Mouse (Mus musculus) lung, postnatal 0 days (tissue): ENCODE measurements at regions not wholly inside any gene's neighbourhood (a gene's known extent, or its start where the extent isn't known, plus 50 kb on each side); places are given as distances from the start of the nearest gene placed in this dataset.

Source experiments
- ATAC-seq: fragments of 200-750 bp; cut with Nextera tagmentation; 2 replicates; pipeline ENCODE4 v1.8.0; 2017; ENCODE audit warnings: moderate library complexity
- DNase-seq: peaks from one replicate; pipeline ENCODE4 v3.0.0-alpha.2; 2016; ENCODE audit warnings: low spot score
- H3K27ac ChIP-seq: fragments of 300-500 bp; sonication (generic); 2 replicates; pipeline ENCODE4 v1.5.1; 2014; ENCODE audit warnings: antibody characterized with exemption, mild to moderate bottlenecking, low read length, mixed read lengths
- H3K27me3 ChIP-seq: fragments of 300-500 bp; sonication (generic); replicated peaks from 2 replicates; pipeline ENCODE4 v1.6.1; 2014; ENCODE audit warnings: low read length, mixed read lengths; ENCODE audit not compliant: insufficient read depth
- H3K36me3 ChIP-seq: fragments of 300-500 bp; sonication (generic); 2 replicates; pipeline ENCODE4 v1.6.1; 2014; ENCODE audit warnings: low read length, mixed read lengths; ENCODE audit not compliant: insufficient read depth
- H3K4me1 ChIP-seq: fragments of 300-500 bp; sonication (generic); 2 replicates; pipeline ENCODE4 v1.6.1; 2014; ENCODE audit warnings: antibody characterized with exemption, low read depth, low read length, mixed read lengths; ENCODE audit not compliant: insufficient read depth
- H3K4me2 ChIP-seq: fragments of 300-500 bp; sonication (generic); replicated peaks from 2 replicates; pipeline ENCODE4 v1.6.1; 2014; ENCODE audit warnings: low read depth, mild to moderate bottlenecking, low read length, moderate library complexity, mixed read lengths
- H3K4me3 ChIP-seq: fragments of 300-500 bp; sonication (generic); 2 replicates; pipeline ENCODE4 v1.5.1; 2014; ENCODE audit warnings: low read depth, low read length
- H3K9ac ChIP-seq: fragments of 300-500 bp; sonication (generic); replicated peaks from 2 replicates; pipeline ENCODE4 v1.6.1; 2014; ENCODE audit warnings: low read depth, mild to moderate bottlenecking
- H3K9me3 ChIP-seq: fragments of 300-500 bp; sonication (generic); 2 replicates; pipeline ENCODE4 v1.6.1; 2016; ENCODE audit warnings: low read length, mixed read lengths
- CTCF ChIP-seq: IDR thresholded peaks from 2 replicates; pipeline ENCODE4 v1.5.1; 2016; ENCODE audit warnings: antibody characterized with exemption, mild to moderate bottlenecking
- EP300 ChIP-seq: IDR thresholded peaks from 2 replicates; pipeline ENCODE4 v1.6.1; 2016; ENCODE audit warnings: antibody characterized with exemption, mild to moderate bottlenecking, control low read depth
- WGBS: fragments of 180-500 bp; shearing (Covaris S2); extraction: QIAGEN DNeasy Blood & Tissue Kit; methylation state at CpG from one replicate; pipeline ENCODE4 v1.1.7; 2014; 5-methylcytosine and 5-hydroxymethylcytosine counted together

- H3K4me2 ChIP-seq: no peak overlapping the region
- 79% methylated on average over 14 of the region's 15 CpGs for WGBS
- no peaks in the 10 kb centered on the region for H3K9me3 ChIP-seq
- no peaks in the 10 kb centered on the region for H3K4me1 ChIP-seq
- no peaks in the 10 kb centered on the region for H3K27me3 ChIP-seq
- ATAC-seq (no peak), DNase-seq (no peak)
- TF ChIP-seq CTCF (no peak), EP300 (no peak)
- H3K27ac ChIP-seq: no peak overlapping the region
- H3K4me3 ChIP-seq: no peak overlapping the region
- no peaks in the 10 kb centered on the region for H3K36me3 ChIP-seq
- H3K9ac ChIP-seq: no peak overlapping the region
These were observed 88.6 kb downstream of the Inhba start for GRCm38 (mm10) chr13:16100253-16100652.

DNA sequence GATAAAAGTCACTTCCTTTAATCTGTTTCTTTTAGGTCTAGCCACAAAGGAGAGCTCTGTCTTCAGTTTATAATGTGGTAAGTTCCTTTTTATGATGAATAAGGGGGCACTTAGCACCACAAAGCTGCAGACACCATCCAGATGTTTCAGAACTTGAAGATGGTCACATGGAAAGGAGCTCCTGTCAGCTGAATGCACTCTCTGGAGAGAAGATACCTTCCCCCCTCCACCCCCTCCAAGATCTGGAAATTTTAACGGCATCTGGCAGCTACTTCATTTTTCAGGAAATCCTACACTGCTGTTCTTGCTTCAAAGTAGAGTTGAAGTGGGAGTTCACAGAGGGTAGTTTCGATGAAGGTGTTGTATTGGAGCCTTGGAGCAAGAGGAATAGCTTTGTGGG lies 103.2 kb downstream of the Inhba start:
- no peaks in the 10 kb centered on the region for H3K27me3 ChIP-seq
- ATAC-seq (no peak), DNase-seq (no peak)
- H3K4me1 ChIP-seq: no peaks in the 10 kb centered on the region
- H3K4me2 ChIP-seq: no peak overlapping the region
- no peak overlapping the region for H3K4me3 ChIP-seq
- TF ChIP-seq EP300 (no peak), CTCF (no peak)
- no peak overlapping the region for H3K27ac ChIP-seq
- H3K9me3 ChIP-seq: no peaks in the 10 kb centered on the region
- WGBS: 48% methylated on average over 2 of the region's 2 CpGs
- H3K36me3 ChIP-seq: no peaks in the 10 kb centered on the region
- no peak overlapping the region for H3K9ac ChIP-seq

DNA sequence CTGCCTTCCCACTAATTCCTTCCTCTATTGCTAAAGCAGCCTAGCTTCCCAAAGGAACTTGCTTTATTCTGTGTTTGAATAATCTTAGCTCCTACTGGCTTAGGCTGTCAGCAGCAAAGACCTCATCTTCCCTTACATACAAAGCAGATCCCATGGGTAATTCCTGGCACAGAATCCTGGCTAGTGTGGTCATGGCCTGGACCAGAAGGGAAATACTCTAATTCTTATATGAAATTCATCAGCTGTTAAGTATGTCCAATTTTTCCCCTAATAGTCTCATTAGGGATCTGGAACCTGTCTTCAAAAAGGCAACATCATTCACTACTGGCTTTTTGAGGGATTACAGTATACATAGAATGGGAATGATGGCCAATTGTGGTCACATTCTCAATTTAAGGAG lies 135.0 kb downstream of the Inhba start:
- H3K4me2 ChIP-seq: no peak overlapping the region
- H3K27me3 ChIP-seq: no peaks in the 10 kb centered on the region
- TF ChIP-seq EP300 (no peak), CTCF (no peak)
- no peak for ATAC-seq
- no peaks in the 10 kb centered on the region for H3K36me3 ChIP-seq
- no peak overlapping the region for H3K27ac ChIP-seq
- no peaks in the 10 kb centered on the region for H3K4me1 ChIP-seq
- H3K9me3 ChIP-seq: no peaks in the 10 kb centered on the region
- no peak for DNase-seq
- H3K4me3 ChIP-seq: no peak overlapping the region
- H3K9ac ChIP-seq: no peak overlapping the region

GRCm38 (mm10) chr13:16154926-16155325 lies 143.3 kb downstream of the Inhba start:
- H3K9ac ChIP-seq: no peak overlapping the region
- no peak overlapping the region for H3K4me2 ChIP-seq
- no peaks in the 10 kb centered on the region for H3K9me3 ChIP-seq
- H3K4me3 ChIP-seq: no peak overlapping the region
- TF ChIP-seq EP300: no peak
- TF ChIP-seq CTCF: no peak
- H3K27me3 ChIP-seq: no peaks in the 10 kb centered on the region
- no peak overlapping the region for H3K27ac ChIP-seq
- DNase-seq (no peak), ATAC-seq (no peak)
- no peaks in the 10 kb centered on the region for H3K36me3 ChIP-seq
- no peaks in the 10 kb centered on the region for H3K4me1 ChIP-seq
- 88% methylated on average over 1 of the region's 1 CpGs for WGBS

- Histone ChIP-seq H3K4me3 (no peak overlapping the region), H3K4me1 (no peaks in the 10 kb centered on the region), H3K9me3 (no peaks in the 10 kb centered on the region), H3K27ac (no peak overlapping the region), H3K4me2 (no peak overlapping the region), H3K9ac (no peak overlapping the region), H3K36me3 (no peaks in the 10 kb centered on the region), H3K27me3 (no peaks in the 10 kb centered on the region)
- WGBS: 56% methylated on average over 5 of the region's 5 CpGs
- ATAC-seq (no peak), DNase-seq (no peak)
- no peak for TF ChIP-seq CTCF
- TF ChIP-seq EP300: no peak
These were observed 153.7 kb downstream of the Inhba start for GRCm38 (mm10) chr13:16165204-16165894.

GRCm38 (mm10) chr13:16196692-16197091 lies 185.0 kb downstream of the Inhba start:
- Histone ChIP-seq H3K4me1 (no peaks in the 10 kb centered on the region), H3K4me3 (no peak overlapping the region), H3K27me3 (no peaks in the 10 kb centered on the region), H3K9me3 (no peaks in the 10 kb centered on the region), H3K9ac (no peak overlapping the region), H3K4me2 (no peak overlapping the region), H3K36me3 (no peaks in the 10 kb centered on the region), H3K27ac (no peak overlapping the region)
- DNase-seq: no peak
- no peak for ATAC-seq
- TF ChIP-seq CTCF (no peak), EP300 (no peak)
- 80% methylated on average over 1 of the region's 1 CpGs for WGBS

GRCm38 (mm10) chr13:16200046-16200445 lies 188.4 kb downstream of the Inhba start:
- no peak for TF ChIP-seq EP300
- TF ChIP-seq CTCF: no peak
- Histone ChIP-seq H3K4me1 (no peaks in the 10 kb centered on the region), H3K4me3 (no peak overlapping the region), H3K27me3 (no peaks in the 10 kb centered on the region), H3K27ac (no peak overlapping the region), H3K36me3 (no peaks in the 10 kb centered on the region), H3K4me2 (no peak overlapping the region), H3K9me3 (no peaks in the 10 kb centered on the region), H3K9ac (no peak overlapping the region)
- ATAC-seq (no peak), DNase-seq (no peak)
- 74% methylated on average over 1 of the region's 1 CpGs for WGBS
